In genomic region chr5:148831141-148831547, GRCm38 (mm10) we compare ENCODE assay signal across 8 mouse cellular contexts.
DNase-seq lines count a peak whose midpoint lies in the region; ATAC-seq and TF ChIP-seq lines count a peak whose summit lies in the region.

No protein-coding gene starts in this region.

- no peak overlapping the region for H3K27ac ChIP-seq in CH12.LX (ENCODE audit: insufficient read depth, low read depth)
- no peak overlapping the region for H3K27ac ChIP-seq in forebrain, embryonic 14.5 days (ENCODE audit: low read depth, low read length)
- no peak overlapping the region for H3K27ac ChIP-seq in limb, embryonic 10.5 days

- DNase-seq in embryo, embryonic 11 days: peak; percentile 41
- no peak for DNase-seq in embryo, embryonic 10 days (ENCODE audit: low spot score)
- DNase-seq in CH12.LX (ENCODE audit: extremely low read depth): no peak
- DNase-seq in forebrain, embryonic 14.5 days (ENCODE audit: low spot score): peak; percentile 36
- DNase-seq in limb, embryonic 10.5 days (ENCODE audit: low spot score): no peak
- DNase-seq in neural tube, embryonic 10.5 days (ENCODE audit: extremely low spot score, low spot score): peak; percentile 41
- DNase-seq in cerebellum, postnatal 25 days: no peak

- in situ Hi-C loops in CH12.LX (cut with MboI; ENCODE audit: low pct_ligation_motif_present, low pct_unique_long_range_greater_than_20kb, low sequenced_read_pairs): no loop called here

- no peak for TF ChIP-seq RAD21 in CH12.LX (IDR thresholded peaks at IDR 0.05; ENCODE audit: low read depth, low read length)

- TF ChIP-seq EP300 in CH12.LX (IDR thresholded peaks at IDR 0.05; ENCODE audit: low read length): no peak

- H3K4me3 ChIP-seq in CH12.LX (replicated peaks in 1 of 3; ENCODE audit: low read depth in 2 of 3, low read length in 2 of 3, poor library complexity in 1 of 3): peak overlapping the region in 2 of 3 experiments; percentile 32 to 36
- no peak overlapping the region for H3K4me3 ChIP-seq in forebrain, embryonic 14.5 days (ENCODE audit: low read depth, low read length)
- H3K4me3 ChIP-seq in limb, embryonic 10.5 days: peak overlapping the region; percentile 32

- TF ChIP-seq POLR2A in CH12.LX (IDR thresholded peaks at IDR 0.05; ENCODE audit: low read depth, low read length): no peak

- peak; percentile 65 for ATAC-seq in forebrain, embryonic 14.5 days
- ATAC-seq in inflammation-experienced regulatory T-cells, adult 6 months: no peak

- no peaks in the 10 kb centered on the region for H3K27me3 ChIP-seq in CH12.LX (replicated peaks)
- no peaks in the 10 kb centered on the region for H3K27me3 ChIP-seq in forebrain, embryonic 14.5 days (replicated peaks; ENCODE audit: control insufficient read depth, insufficient read depth, low read length)
- H3K27me3 ChIP-seq in limb, embryonic 10.5 days (ENCODE audit: low read depth, poor library complexity, severe bottlenecking): peaks cover 50% of the 10 kb centered on the region

- WGBS in forebrain, embryonic 14.5 days: 2% methylated on average over 9 of the region's 9 CpGs
- WGBS in limb, embryonic 10.5 days: 17% methylated on average over 9 of the region's 9 CpGs

- dilution Hi-C loops in CH12.LX (cut with MboI; ENCODE audit: extremely low pct_ligation_motif_present, extremely low pct_unique_long_range_greater_than_20kb, low sequenced_read_pairs): no loop called here

- peak overlapping the region; percentile 74 for H3K4me2 ChIP-seq in CH12.LX (ENCODE audit: insufficient read depth, low read depth, poor library complexity, severe bottlenecking)
- peak overlapping the region; percentile 38 for H3K4me2 ChIP-seq in forebrain, embryonic 14.5 days (ENCODE audit: low read length)

- H3K36me3 ChIP-seq in CH12.LX (replicated peaks in 1 of 2; ENCODE audit: control insufficient read depth in 1 of 2, insufficient read depth in 1 of 2, low read length in 1 of 2): no peaks in the 10 kb centered on the region
- H3K36me3 ChIP-seq in forebrain, embryonic 14.5 days (ENCODE audit: control insufficient read depth, insufficient read depth, low read length): no peaks in the 10 kb centered on the region
- no peaks in the 10 kb centered on the region for H3K36me3 ChIP-seq in limb, embryonic 10.5 days

- peaks cover 0 to 18% of the 10 kb centered on the region in 2 experiments; a peak in 2 of 4 replicates for H3K4me1 ChIP-seq in CH12.LX (ENCODE audit: control insufficient read depth in 1 of 2, insufficient read depth in 2 of 2)
- peaks cover 2% of the 10 kb centered on the region; the same call in 1 of the 2 replicates for H3K4me1 ChIP-seq in forebrain, embryonic 14.5 days (ENCODE audit: control insufficient read depth, insufficient read depth, low read length)
- H3K4me1 ChIP-seq in limb, embryonic 10.5 days: peaks cover 11% of the 10 kb centered on the region; the same call in 1 of the 2 replicates

- H3K79me2 ChIP-seq in CH12.LX (replicated peaks; ENCODE audit: control insufficient read depth, extremely low read depth, insufficient read depth, poor library complexity, severe bottlenecking): no peaks in the 10 kb centered on the region

- no peak for TF ChIP-seq CTCF in CH12.LX (conservative IDR thresholded peaks at IDR 0.05 in 1 of 2, IDR thresholded peaks at IDR 0.05 in 1 of 2; ENCODE audit: low read depth in 2 of 2, low read length in 2 of 2)

- H3K9ac ChIP-seq in CH12.LX (ENCODE audit: insufficient read depth, low read depth): peak overlapping the region; percentile 23
- 0 out of 2 replicates have a peak overlapping the region, but pooled peaks have one; percentile 2 for H3K9ac ChIP-seq in forebrain, embryonic 14.5 days (ENCODE audit: low read length)

- H3K9me3 ChIP-seq in CH12.LX (replicated peaks; ENCODE audit: low read length): no peaks in the 10 kb centered on the region
- no peaks in the 10 kb centered on the region for H3K9me3 ChIP-seq in forebrain, embryonic 14.5 days (replicated peaks; ENCODE audit: control insufficient read depth, low read length)
- H3K9me3 ChIP-seq in limb, embryonic 10.5 days (replicated peaks): no peaks in the 10 kb centered on the region

TF ChIP-seq in CH12.LX, 34 proteins besides CTCF, POLR2A, EP300 and RAD21:
- TF ChIP-seq TCF12 (IDR thresholded peaks at IDR 0.05; ENCODE audit: low read depth, low read length): 0 out of 2 replicates have a peak, but pooled peaks have one; percentile 21
- TF ChIP-seq KAT2A (IDR thresholded peaks at IDR 0.05; ENCODE audit: insufficient replicate concordance, low read length): no peak
- no peak for TF ChIP-seq ELF1 (IDR thresholded peaks at IDR 0.05; ENCODE audit: low read depth, low read length)
- no peak for TF ChIP-seq SMC3 (IDR thresholded peaks at IDR 0.05; ENCODE audit: low read depth, low read length)
- no peak for TF ChIP-seq PAX5 (IDR thresholded peaks at IDR 0.05; ENCODE audit: low read length)
- TF ChIP-seq MEF2A (IDR thresholded peaks at IDR 0.05; ENCODE audit: borderline replicate concordance, low read depth, low read length): no peak
- no peak for TF ChIP-seq RCOR1 (conservative IDR thresholded peaks at IDR 0.05; ENCODE audit: low read depth, low read length)

Comparison
In these comparisons a context has a peak if more than half of its experiments do, and no peak if none do; other contexts are left out.
1. DNase-seq: peak in embryo, embryonic 11 days (single experiment), forebrain, embryonic 14.5 days (single experiment) and neural tube, embryonic 10.5 days (single experiment); none in embryo, embryonic 10 days (single experiment), CH12.LX (single experiment), limb, embryonic 10.5 days (single experiment) and cerebellum, postnatal 25 days (0 of 2).